Mouse (Mus musculus) lung, adult 2 months (tissue): ENCODE measurements around the gene Diexf.

Experiments used
- CTCF ChIP-seq: fragments of 200-500 bp; IDR thresholded peaks from 2 replicates; pipeline ENCODE4 v1.5.1; 2011; ENCODE audit warnings: mild to moderate bottlenecking, low read length, control low read depth; ENCODE audit not compliant: insufficient read depth
- POLR2A ChIP-seq: fragments of 200-500 bp; IDR thresholded peaks from 2 replicates; pipeline ENCODE4 v1.6.1; 2011; ENCODE audit warnings: low read depth, mild to moderate bottlenecking, control low read depth, low read length, borderline replicate concordance; ENCODE audit errors: extremely low read depth

DNA sequence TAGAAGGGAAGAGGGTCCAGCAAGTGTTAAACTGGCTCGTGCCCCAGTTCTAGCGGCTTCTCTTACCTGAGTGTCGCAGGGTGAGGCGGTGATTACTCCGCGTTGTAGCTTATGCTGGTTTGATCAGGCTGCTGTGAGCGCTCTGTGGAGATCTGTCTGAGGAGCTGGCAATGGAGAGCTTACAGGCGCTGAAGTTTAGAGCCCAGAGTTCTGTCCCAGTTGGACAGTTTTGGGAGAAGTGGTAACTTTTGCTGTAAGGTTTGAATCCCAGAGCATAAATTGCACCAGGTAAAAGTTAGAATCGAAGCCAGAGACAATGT, 43.7 kb upstream of the Diexf start:
- TF ChIP-seq POLR2A (no peak), CTCF (no peak)
